Mouse (Mus musculus) layer of hippocampus, postnatal 10 days (tissue): Measurements from ENCODE around the gene Tcte2. TPM values are rescaled to one million over a fixed set of nuclear protein-coding genes. Genes with fewer than 3 reads are reported as not detected.

Experiments used
- DNase-seq, 2 experiments: peaks; one replicate each; pipeline ENCODE4 v3.0.0; 2021; ENCODE audit warnings: low spot score in 2 of 2
- total RNA-seq, 2 experiments: library from RNA; stranded (reverse); gene quantifications; 2 replicates each; pipeline ENCODE4 v1.2.3; 2021

The Tcte2 gene
- total RNA-seq, 2 experiments from 2014 or later: 18.4 to 20.9 TPM

DNA sequence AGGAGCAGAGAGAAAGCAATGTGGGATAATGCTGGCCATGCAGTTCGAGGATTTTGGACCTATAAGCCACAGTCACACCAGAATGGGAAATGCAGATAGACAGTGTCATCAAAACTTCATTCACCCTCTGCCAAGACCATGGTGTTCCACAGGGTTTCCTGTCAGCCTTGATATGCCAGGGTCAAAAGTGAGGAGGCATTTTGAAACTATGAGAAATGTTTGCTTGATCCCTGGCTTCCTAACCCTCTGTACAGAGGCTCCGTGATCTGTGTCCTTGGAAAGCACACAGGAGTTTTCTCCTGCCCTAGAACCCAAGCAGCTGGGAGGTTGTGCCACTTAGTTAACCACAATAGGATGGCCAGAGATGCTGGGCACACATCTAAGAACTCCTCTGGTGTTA lies 40.3 kb downstream of the Tcte2 start:
- no peak for DNase-seq

DNA sequence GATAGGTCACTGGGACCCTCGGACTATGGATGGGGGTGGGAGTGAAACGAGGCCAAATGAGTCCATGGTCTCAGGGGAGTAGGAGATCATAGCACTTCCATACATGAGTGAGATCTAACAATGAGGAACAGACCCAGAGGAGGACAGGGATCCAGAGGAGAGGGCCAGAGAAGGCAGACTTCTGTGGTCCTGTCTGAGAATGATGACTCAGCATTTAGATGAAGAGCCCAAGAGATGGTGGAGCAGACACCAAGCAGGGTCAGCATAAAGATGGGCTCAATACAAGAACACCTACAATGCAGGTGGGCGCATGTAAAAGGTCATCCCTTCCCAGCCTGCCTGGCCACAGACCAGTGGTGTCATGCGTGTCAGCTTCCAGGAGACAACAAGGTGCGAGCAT lies 41.4 kb downstream of the Tcte2 start:
- DNase-seq: no peak

- DNase-seq: no peak
These were observed 44.2 kb downstream of the Tcte2 start for GRCm38 (mm10) chr17:13717428-13717827.

DNA sequence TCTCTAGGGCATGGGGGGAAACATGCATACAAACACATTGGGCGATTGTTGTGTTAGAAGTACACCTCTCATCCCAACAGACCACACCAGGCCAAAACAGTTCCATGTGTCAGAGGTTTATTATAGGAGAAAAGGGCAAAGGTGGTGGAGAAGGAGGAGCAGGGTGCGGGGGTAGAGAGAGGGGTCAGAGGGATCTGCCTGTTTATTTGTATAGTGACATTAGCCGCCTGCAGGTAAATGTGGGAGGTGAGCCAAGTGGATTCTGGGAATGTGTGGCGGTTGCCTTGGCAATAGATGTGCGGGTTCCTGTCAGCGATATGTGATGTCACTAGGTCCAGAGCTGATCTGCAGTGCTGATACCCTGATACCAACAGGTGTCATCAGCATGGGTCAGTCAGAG lies 45.3 kb downstream of the Tcte2 start:
- no peak for DNase-seq

DNA sequence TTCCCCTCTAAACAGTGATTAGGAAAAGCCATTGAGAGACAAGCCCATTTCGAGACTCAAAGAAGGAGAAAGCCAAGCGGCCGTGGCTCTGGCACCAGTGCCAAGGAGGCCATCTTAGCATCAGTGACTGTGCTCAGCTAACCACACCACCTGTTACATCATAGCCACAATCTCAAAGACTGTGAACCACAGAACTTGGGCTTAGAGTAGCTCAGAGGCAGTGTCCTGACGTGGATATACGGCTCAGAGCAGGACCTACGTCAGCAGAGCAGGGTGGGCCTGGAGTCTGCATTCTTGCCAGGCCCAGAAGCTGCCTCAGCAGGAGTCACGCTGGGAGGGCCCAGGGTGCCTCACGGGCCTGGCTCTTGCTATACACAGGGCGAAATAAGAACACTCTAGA lies 46.1 kb downstream of the Tcte2 start:
- DNase-seq: no peak

DNA sequence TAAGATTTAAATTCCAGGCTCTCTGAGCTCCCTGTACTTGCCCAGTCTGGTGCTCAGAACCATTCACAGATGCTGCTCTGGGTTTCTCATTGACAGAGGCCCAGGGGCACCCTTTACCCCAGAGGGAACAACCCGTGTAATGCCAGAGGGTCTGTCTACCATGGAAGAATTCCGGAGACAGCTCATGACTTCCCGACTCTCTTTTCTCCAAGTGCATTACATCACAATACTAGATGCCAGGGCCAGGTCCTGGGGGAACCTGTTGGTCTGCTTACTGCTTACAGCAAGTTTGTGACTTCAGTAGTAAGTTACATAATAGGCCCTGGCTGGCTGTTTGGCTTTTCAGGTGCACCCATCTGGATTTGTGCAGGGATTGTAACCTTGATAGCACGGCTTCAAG lies 47.0 kb downstream of the Tcte2 start:
- DNase-seq: no peak

DNA sequence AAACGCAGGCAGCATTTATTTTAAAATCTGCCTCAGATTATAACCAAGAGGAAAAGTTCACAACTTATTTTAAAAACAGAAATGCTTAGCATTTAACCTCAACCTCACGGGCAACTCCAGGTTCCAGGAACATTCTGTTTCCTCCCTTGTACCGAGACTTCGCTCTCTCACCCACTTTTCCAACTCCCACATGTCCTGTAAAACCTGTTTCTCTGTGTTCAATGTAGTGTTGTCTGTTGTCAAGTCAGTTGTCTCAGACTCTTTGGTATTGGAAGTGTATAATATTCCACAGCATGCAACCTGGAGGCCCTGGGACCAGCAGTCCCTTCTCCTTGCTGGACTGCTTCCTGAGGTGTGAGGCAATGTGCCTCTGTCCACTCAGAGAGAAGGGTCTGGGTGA lies 47.5 kb downstream of the Tcte2 start:
- DNase-seq: no peak

DNA sequence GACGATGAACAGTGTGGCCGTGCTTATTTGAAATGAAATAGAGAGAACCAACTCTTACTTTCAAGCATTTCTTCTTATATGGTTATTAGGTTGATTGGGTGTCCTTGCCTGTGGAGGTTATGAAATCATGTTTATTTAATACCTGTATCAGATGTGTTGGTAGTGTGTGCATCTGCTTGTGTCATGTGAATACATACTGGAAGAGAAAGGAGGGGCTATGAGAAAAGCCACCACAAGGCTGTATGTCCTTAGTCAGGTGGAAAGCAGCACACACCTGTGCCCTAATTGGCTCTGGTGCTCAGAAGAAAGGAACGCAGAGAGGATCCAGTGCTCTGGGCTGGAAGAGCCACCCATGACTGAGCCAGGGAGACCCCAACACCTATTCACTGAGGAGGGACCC lies 49.1 kb downstream of the Tcte2 start:
- no peak for DNase-seq

DNA sequence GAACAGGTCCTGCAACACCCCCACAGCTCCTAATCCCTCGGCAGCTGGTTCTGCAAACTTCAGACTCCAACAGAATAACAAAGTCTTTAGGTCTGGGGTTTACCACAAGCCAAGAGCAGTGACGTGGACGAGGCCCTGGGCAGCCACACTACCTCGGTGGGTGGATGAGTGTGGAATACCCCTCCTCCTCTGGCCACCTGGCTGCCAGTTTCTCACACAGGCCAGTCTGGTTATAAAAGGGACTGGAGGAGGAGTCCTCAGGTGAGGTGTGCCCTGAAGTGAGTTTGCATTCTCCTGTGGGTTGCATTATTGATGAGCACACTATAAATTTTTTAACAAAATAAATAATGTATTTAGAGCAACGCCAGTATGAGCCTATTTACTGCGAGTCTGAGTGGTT lies 49.5 kb downstream of the Tcte2 start:
- no peak for DNase-seq

DNA sequence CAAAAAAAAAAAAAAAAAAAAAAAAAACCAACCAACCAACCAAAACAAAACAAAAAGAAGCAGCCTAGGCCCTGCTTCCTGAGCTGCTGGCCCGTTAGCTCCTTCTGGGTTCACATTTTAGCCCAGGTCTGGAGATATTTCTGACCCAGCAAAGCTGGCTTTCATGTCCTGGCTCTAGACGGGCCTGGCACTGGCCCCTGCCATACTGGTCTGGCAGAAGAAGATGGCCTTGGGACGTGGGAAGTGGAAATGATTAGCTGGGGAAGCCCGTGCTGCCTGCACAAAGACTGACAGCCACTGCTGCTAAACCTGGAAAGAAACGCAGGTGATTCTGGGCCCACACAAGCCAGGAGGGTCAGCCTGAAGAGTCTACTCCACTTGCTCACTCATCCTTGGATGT lies 50.5 kb downstream of the Tcte2 start:
- no peak for DNase-seq

DNA sequence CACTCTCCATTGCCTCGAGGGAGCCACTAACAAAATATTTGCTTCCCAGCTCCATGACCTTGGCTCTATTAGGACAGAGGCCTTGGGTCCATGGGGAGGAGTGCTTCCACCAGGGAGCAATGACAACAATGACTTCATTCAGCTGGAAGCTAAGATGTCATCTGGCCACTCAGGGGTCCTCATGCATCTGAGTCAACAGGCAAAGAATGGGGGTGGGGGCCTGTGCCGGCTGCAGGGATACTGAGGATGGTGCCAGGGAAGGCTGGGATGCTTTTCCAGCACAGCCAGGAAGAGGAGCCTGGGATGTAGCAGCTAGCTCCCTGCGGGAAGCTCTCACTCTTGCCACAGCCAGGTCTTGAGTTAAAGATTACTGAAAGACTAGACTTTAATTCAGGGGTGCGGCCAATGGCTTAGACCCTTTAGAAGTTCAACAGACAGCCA lies 56.1 kb downstream of the Tcte2 start:
- DNase-seq: no peak

DNA sequence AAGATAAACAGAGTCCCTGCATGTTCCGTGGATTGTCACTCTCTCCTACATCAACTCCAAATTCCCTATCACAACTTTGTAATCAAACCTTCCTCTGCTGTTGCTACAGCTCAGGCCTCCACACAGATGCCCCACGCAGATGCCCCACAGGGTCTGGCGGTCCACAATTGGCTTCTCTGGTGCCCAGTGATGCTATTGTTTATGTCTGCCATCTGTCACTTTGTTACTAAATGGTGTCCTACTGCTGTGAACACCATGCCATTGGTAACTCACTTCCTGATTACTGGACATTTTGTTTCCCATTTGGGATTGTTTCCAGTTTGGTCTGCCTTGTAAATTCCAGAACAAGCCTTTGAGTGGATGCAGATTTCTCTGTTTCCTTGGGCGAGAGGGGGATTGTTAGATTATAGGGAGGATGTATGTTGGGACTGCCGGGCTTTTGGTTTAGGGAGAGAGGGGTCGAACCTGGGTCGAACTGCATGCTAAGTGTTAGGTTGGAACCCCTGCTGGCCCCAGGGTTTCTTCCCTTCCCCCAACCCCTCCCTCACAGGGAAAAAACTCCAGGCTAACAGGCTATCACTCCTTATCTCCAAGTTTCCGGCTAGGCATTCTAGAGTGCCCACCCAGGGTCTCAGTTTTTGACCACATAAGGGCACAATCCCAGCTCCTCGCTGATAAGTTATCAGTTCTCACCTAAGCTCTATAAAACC lies 57.9 kb downstream of the Tcte2 start:
- no peak for DNase-seq

DNA sequence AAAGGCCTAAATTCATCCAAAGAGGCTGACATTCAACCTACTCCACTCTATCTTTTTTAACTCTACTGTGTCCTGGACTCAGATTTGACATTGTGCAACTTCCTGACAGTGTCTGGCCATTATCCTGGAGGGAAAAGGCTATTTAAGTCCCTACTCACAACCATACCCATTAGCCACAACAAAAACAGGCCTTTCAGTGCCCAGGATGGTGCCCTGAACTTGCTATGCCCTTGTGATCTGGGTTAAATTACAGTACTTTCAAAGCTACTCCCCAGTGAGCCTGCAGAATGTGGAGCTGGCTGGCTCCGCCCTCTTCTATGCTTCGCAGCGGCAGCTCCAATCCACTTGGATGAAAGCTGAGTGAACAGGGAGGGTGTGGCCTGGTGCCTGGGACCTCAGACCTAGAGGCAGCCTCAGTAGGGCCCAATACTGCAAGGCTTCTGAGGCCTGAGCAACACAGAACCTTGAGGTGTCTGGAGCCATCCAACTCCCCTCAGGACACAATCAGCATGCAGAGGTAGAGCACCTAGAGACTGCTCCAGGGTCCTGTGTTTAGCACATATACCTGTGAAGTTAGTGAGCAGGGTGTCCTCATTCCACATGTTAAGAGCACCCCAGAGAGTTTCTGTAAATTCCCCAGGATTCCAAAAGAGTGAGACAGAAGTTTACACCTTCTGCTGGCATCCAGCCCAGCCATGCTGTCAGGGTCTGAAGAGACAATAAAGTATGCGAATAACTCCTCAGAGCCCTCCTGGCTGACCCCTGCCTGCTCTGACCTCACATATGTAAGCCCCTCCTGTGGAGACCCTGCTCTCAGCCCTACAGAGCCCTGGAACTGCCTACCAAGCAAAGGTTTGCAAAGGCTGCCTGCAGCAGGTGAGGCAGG lies 61.3 kb downstream of the Tcte2 start:
- no peak for DNase-seq

DNA sequence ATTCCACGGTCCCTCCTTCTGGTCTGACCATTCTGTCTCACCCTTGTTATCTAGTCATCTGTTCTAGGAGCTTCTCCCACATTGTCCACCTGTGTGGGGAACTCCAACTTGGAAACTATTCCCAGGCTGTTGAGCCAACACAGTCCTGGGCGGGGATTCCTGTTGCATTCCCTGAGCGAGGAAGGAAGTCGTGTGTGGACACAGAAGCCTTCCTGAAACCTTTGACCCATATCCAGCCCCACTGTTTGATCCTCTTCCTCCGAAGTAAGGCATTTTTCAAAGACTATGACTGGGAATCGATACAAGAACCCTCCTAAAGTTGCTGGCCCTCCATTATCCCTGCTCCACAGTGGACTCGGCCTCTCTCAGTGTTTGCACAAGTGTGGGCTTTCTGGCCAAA lies 61.9 kb downstream of the Tcte2 start:
- DNase-seq: no peak

- DNase-seq: no peak
These were observed 63.4 kb downstream of the Tcte2 start for GRCm38 (mm10) chr17:13698194-13698593.

DNA sequence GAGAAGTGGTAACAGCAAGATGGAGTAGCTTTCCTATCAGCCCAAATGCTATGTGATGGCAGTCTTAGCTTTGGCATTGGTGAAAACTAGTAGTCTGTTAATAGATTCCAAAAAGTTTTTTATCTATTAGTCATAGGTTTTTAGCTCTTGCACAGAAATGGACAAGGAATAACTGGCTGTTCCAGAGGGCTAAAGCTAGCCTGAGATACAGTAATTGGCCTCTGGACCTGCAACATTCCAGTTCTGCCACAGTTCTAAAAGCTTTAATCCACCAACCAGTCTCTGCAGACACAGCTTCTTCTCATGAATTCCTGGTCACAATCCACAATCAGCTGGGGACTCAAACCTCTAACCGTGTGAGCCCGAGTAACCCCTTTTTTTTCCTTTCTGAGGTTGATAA lies 64.0 kb downstream of the Tcte2 start:
- DNase-seq: no peak

DNA sequence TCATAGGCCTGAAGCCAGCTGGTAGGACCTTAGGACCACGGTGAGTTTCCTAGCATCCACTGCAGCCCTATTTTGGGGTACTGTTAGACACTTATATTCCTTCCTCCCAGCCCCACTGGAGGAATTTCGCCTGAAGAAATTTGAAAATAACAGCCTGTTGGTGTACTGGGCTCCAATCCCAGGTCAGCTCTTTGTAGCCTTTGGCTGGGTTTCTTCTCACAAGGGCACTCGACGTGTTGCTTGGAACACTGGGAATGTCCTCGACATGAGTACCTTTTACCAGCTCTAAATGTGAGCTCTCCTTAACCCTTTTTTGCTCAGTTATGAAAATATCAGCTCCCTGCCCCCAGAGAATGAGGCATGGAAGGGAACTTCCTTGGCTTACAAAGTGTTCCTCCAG lies 65.7 kb downstream of the Tcte2 start:
- no peak for DNase-seq

DNA sequence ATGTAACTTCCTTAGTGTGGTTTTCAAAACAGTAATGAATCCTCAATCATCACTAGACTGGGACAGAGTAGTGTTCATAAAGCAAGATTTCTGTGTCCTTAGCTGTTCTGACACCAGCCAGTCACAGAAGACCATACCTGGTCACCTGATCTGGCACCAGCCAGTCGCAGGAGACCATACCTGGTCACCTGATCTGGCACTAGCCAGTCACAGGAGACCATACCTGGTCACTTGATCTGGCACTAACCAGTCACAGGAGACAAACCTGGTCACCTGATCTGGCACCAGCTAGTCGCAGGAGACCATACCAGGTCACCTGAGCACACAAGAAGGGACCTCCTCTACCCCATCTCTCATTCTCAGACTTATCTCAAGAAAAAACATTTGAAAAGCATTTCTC lies 66.4 kb downstream of the Tcte2 start:
- no peak for DNase-seq

- DNase-seq: no peak
These were observed 67.4 kb downstream of the Tcte2 start for GRCm38 (mm10) chr17:13694181-13694580.

DNA sequence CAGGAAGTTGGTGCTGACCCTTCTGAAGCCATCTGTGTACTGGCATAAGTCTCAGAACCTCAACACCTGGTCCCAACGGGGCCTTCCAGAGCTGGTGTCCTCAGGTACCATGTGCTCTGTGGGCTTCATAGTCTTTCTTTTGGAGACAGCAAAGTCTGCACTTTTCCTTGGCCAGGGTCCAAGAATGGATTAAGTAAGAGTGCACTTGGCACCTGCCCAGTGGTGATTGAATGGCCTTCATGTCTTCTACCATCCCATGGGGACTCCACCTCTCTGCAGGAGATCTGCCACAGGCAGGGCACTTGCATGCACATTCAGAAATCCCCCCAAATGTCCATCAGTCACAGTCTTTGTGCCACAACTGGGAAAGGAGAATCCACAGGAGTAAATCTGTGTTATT lies 74.0 kb downstream of the Tcte2 start:
- DNase-seq: no peak

DNA sequence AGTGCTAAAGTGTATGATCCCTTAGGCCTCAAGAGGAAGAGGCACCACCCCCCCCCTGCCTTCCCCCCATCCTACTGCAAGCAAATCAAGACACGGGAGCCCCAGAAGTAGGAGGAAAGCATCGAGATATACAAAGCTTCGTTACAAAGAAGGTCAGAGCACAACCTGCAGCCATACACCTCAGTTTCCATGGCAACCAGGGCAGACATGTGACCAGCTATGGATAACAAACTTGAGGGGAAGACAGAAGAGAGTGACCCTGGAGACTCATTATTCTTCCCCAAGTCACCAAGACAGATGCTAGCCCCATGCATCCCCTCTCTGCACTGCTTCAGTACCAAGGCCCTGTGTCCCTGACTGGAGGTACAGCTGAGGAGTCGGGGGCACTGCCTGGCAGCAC lies 74.5 kb downstream of the Tcte2 start:
- DNase-seq: no peak

DNA sequence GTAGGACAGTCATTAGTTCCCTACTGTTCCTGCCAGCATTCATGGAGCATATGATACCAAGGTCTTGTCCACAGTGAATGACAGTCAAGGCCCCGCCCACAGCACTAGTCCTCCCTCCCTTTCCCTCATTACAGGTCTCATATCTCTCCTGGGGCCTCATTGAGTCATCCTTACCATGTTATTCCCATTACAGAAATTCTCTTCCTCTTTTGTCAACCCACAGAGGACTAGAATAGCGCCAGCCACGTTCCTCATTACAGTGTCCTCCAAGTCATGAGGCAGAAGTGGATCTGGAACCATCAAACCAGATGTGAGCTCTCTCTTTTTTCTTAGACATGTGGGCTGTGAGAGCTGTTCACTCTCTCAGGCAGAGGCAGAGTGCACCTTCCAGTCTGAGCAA lies 76.0 kb downstream of the Tcte2 start:
- DNase-seq: no peak

GRCm38 (mm10) chr17:13684256-13684655 lies 77.4 kb downstream of the Tcte2 start:
- no peak for DNase-seq
